Mouse (Mus musculus) erythroblast, embryonic 14.5 days (primary cell): ENCODE results near the gene Actrt3.

Source experiments
- GATA1 ChIP-seq: IDR thresholded peaks from 2 replicates; pipeline ENCODE4 v1.6.1; 2012; ENCODE audit warnings: low read length, inconsistent platforms, mixed read lengths
- TAL1 ChIP-seq: IDR thresholded peaks from 3 replicates; pipeline ENCODE4 v1.6.1; 2012; ENCODE audit warnings: low read length, inconsistent platforms, mixed read lengths

DNA sequence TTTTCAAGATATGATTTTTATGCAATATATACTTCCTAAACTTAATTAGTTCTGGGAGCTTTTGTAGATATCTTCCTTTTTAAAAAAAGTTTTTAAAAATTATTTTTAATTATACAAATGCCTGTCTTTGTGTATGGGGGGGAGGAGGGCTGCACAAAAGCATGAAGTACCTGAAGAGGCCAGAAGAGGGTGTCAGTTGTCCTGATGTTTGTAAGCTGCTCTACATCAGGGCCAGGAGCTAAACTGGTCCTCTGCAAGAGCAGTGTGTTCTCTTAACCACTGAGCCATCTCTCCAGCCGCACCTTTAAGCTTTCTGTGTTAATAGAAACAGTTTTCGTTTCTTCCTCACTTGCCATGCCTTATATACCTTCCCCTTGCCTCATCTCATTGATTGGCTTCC, 49.5 kb downstream of the Actrt3 start:
- TF ChIP-seq GATA1 (no peak), TAL1 (no peak)
